Mouse (Mus musculus): ENCODE results near the gene Cldn14. TPM values are rescaled to one million over a fixed set of nuclear protein-coding genes. Genes with fewer than 3 reads are reported as not detected.
A peak's percentile ranks its signal among the peaks of the same experiment; 100 is the strongest.

Gene Cldn14
- polyA plus RNA-seq, 1 experiment, result 4.1 TPM

DNA sequence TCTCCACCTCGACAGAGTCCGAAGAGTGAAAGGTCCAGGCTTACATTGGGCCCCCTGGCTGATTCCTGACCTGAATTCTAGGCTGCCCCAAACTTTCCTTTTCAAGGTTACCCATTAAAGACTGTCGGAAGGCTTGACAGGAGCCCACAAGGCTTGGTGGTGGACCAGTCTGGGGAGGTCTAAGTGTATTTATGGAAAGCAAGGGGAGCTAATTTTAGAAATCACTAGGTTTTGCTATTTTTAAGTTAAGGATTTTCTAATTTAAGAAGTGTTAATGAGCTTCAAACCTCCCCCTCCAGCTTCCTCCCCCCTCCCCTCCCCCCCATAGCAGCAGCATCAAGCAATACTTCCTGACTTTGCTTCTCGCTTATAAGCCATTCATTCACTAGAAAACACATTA is 88.0 kb downstream of the Cldn14 start:
- TF ChIP-seq CTCF (IDR thresholded peaks at IDR 0.05; ENCODE audit: extremely low read depth, insufficient read depth, low read length) (no peak), POLR2A (IDR thresholded peaks at IDR 0.05; ENCODE audit: extremely low read depth, insufficient read depth, low read length) (no peak)
- Histone ChIP-seq H3K4me3 (ENCODE audit: insufficient read depth, low read length) (no peak overlapping the region), H3K27ac (ENCODE audit: insufficient read depth, low read length) (no peak overlapping the region), H3K4me1 (ENCODE audit: control insufficient read depth, insufficient read depth, low read length) (no peaks in the 10 kb centered on the region)

DNA sequence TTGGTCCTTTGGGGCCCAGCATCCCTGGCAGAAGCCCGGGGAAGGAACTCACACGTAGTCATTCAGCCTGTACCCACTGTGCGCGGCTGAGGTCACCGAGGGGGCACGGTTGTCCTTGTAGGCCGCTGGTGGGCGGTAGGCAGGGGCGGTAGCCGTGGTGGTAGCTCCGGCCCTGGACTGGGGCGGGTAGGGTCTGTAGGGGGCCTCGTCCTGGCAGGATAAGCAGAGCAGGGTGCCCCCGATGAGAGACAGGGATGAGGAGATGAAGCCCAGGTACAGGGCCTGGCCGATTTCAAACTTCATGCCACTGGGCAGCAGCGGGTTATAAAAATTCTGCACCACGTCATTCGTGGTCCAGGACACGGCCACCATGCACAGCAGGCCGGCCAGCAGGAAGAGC is 89.4 kb downstream of the Cldn14 start:
- no peak for TF ChIP-seq POLR2A (IDR thresholded peaks at IDR 0.05; ENCODE audit: extremely low read depth, insufficient read depth, low read length)
- TF ChIP-seq CTCF (IDR thresholded peaks at IDR 0.05; ENCODE audit: extremely low read depth, insufficient read depth, low read length), result no peak
- Histone ChIP-seq H3K4me3 (ENCODE audit: insufficient read depth, low read length) (no peak overlapping the region), H3K27ac (ENCODE audit: insufficient read depth, low read length) (no peak overlapping the region), H3K4me1 (ENCODE audit: control insufficient read depth, insufficient read depth, low read length) (no peaks in the 10 kb centered on the region)

DNA sequence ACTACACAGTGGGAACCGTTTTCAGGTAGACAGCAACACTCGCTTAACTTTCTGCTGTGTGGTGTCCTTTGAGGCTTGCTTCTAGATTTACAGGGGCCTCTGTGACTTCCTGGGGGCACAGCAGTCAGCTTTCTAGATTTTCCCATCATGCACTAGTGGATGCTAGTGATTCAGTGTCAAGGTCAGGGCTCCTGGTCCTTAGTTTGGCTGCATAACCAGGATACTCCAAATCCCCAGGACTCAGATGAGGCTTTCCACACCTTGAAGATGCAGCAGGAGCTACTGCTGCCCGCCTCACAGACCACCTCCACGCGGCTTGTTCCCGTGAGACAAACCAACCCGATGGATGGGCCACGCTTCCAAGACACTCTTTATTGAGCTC is 90.0 kb downstream of the Cldn14 start:
- TF ChIP-seq POLR2A (IDR thresholded peaks at IDR 0.05; ENCODE audit: extremely low read depth, insufficient read depth, low read length), result no peak
- TF ChIP-seq CTCF (IDR thresholded peaks at IDR 0.05; ENCODE audit: extremely low read depth, insufficient read depth, low read length), result no peak
- no peaks in the 10 kb centered on the region for H3K4me1 ChIP-seq (ENCODE audit: control insufficient read depth, insufficient read depth, low read length)
- no peak overlapping the region for H3K4me3 ChIP-seq (ENCODE audit: insufficient read depth, low read length)
- no peak overlapping the region for H3K27ac ChIP-seq (ENCODE audit: insufficient read depth, low read length)

DNA sequence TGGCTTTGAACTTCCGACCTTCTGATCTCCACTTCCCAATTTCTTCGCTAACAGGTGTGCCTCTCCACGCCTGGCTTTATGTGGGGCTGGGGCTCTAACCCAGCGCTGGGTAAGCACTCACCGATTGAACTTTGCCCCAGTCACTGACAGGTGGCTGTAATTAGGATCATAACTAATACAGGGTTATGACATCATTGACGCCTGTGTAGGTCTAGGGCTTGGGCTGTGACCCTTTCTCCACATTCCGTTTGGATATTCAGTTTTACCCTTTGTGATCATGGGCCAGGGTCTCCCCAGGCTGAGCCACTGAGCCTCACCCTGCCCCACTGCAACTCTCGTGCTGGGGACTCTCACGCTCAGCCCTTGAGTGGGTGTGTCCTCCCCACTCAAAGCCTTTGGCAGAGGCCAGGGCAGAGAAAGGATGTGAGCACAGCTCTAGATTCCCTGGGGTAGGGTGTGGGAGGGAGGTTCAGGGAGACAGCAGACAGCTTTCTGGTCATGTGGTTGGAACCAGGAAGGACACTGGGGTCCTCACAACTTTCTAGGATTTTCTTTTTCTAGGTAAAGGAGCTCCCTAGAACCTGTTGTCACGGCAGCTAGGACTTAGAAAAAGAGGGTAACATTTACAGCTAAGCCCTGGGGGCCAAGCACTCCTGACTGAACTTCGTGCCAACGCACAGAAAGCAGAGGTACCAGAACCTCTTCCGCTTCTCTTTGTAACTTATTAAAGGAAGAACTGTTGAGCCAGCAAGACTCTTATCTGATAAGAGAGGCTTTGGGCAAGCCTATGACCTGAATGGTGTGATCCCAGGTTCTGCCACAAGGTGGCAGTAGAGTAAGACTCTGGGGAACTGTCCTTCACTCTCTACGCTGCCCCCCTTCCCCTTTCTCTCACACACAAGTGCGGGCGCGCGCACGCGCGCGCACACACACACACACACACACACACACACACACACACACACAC is 90.6 kb downstream of the Cldn14 start:
- Histone ChIP-seq H3K4me3 (ENCODE audit: insufficient read depth, low read length) (no peak overlapping the region), H3K4me1 (ENCODE audit: control insufficient read depth, insufficient read depth, low read length) (no peaks in the 10 kb centered on the region), H3K27ac (ENCODE audit: insufficient read depth, low read length) (no peak overlapping the region)
- TF ChIP-seq POLR2A (IDR thresholded peaks at IDR 0.05; ENCODE audit: extremely low read depth, insufficient read depth, low read length) (no peak), CTCF (IDR thresholded peaks at IDR 0.05; ENCODE audit: extremely low read depth, insufficient read depth, low read length) (peak; percentile 75)

DNA sequence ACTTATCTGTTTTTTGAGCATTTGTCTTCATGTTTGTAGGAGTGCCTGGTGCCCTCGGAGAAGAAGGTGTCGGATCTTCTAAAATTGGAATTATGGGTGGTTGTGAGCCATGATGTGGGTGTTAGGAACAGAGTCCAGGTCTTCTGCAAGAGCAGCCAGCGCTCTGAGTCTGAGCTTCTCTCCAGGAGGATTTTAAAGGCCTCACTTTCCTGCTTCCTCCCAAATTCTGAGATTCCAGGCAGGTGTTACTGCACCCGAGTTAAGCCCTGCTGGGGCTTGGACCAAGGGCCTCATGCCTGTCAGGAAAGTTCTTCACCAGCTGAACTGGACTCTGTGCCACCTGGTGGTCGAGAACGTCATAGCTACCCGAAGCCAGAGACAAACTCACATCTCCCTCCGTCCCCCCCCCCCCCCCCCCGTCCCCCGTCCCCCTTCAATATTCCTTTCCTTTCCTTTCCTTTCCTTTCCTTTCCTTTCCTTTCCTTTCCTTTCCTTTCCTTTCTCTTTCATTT is 93.2 kb downstream of the Cldn14 start:
- Histone ChIP-seq H3K4me1 (ENCODE audit: control insufficient read depth, insufficient read depth, low read length) (no peaks in the 10 kb centered on the region), H3K4me3 (ENCODE audit: insufficient read depth, low read length) (no peak overlapping the region), H3K27ac (ENCODE audit: insufficient read depth, low read length) (no peak overlapping the region)
- TF ChIP-seq POLR2A (IDR thresholded peaks at IDR 0.05; ENCODE audit: extremely low read depth, insufficient read depth, low read length), result no peak
- peak; percentile 32; the same call in 1 of the 2 replicates for TF ChIP-seq CTCF (IDR thresholded peaks at IDR 0.05; ENCODE audit: extremely low read depth, insufficient read depth, low read length)

DNA sequence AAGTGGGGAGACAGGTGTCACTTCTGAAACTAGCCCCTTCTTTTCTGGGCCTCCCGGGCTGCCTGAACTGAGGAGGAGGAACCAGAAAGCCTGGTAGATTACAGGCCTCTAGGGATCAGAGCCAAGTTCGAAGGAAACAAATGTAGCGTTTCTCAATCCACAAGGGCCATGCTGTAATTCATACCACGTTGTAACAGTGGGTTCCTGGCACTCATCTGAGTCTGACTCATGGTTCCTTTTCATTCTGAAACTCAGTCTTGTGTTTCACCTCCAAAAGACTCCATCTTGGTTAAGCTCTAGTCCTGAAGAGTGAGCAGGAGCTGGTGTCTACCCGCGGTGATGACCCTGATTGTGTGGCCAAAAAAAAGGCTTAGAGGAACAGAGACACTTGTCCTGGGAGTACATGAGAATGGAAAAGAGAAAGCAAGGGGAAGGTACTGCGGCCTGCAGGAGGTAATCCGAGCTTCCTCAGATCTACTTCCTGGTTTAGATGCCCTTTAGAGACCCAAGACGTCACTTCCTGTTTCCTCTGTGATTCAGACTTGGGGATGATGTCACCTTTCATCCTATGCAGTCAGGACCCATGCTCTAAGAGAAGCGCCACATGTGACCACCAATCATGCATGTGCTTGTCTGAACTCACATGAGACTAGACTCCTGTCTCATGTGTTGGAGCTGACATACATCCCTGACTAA is 94.6 kb downstream of the Cldn14 start:
- Histone ChIP-seq H3K4me1 (ENCODE audit: control insufficient read depth, insufficient read depth, low read length) (no peaks in the 10 kb centered on the region), H3K4me3 (ENCODE audit: insufficient read depth, low read length) (no peak overlapping the region), H3K27ac (ENCODE audit: insufficient read depth, low read length) (no peak overlapping the region)
- TF ChIP-seq POLR2A (IDR thresholded peaks at IDR 0.05; ENCODE audit: extremely low read depth, insufficient read depth, low read length) (no peak), CTCF (IDR thresholded peaks at IDR 0.05; ENCODE audit: extremely low read depth, insufficient read depth, low read length) (no peak)

DNA sequence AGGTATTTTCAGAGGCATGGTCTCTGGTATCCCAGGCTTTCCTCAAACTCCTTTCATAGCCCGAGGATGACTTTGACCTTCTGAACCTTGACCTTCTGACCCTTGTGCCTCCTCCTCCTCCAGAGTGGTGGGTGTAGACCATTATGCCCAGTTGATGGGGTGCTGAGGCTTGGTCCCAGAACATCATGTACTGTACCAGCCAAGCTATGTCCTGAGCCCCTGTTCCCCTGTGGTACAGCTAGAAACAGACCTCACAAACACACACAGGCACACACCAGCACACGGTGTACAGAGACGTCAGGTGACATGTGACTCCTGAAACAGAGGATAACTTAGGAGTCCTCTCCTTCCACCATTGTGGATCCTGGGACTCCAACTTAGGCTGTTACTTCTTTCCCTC is 95.8 kb downstream of the Cldn14 start:
- no peak overlapping the region for H3K27ac ChIP-seq (ENCODE audit: insufficient read depth, low read length)
- no peak overlapping the region for H3K4me3 ChIP-seq (ENCODE audit: insufficient read depth, low read length)
- no peaks in the 10 kb centered on the region for H3K4me1 ChIP-seq (ENCODE audit: control insufficient read depth, insufficient read depth, low read length)
- TF ChIP-seq CTCF (IDR thresholded peaks at IDR 0.05; ENCODE audit: extremely low read depth, insufficient read depth, low read length) (no peak), POLR2A (IDR thresholded peaks at IDR 0.05; ENCODE audit: extremely low read depth, insufficient read depth, low read length) (no peak)

DNA sequence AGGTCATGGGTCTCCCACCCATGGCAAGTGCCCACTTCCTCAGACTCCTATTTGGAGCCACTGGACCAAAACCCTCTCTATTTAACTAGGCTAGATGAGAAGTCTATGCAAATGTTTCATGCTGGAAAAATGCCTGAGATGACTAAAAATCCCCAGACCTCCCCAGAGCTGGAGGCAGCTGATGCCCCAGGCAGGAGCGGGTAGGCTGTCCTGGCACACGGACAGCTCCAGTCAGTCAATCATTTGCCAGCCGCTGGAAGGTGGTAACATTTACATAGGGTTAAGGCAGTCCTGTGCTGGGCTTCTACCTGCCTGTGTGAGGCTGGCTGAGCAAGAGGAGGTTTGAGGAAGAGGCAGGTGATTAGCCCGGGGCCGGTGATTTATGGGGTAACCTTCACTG is 96.5 kb downstream of the Cldn14 start:
- H3K27ac ChIP-seq (ENCODE audit: insufficient read depth, low read length), result no peak overlapping the region
- H3K4me1 ChIP-seq (ENCODE audit: control insufficient read depth, insufficient read depth, low read length), result no peaks in the 10 kb centered on the region
- TF ChIP-seq CTCF (IDR thresholded peaks at IDR 0.05; ENCODE audit: extremely low read depth, insufficient read depth, low read length), result no peak
- no peak for TF ChIP-seq POLR2A (IDR thresholded peaks at IDR 0.05; ENCODE audit: extremely low read depth, insufficient read depth, low read length)
- no peak overlapping the region for H3K4me3 ChIP-seq (ENCODE audit: insufficient read depth, low read length)

DNA sequence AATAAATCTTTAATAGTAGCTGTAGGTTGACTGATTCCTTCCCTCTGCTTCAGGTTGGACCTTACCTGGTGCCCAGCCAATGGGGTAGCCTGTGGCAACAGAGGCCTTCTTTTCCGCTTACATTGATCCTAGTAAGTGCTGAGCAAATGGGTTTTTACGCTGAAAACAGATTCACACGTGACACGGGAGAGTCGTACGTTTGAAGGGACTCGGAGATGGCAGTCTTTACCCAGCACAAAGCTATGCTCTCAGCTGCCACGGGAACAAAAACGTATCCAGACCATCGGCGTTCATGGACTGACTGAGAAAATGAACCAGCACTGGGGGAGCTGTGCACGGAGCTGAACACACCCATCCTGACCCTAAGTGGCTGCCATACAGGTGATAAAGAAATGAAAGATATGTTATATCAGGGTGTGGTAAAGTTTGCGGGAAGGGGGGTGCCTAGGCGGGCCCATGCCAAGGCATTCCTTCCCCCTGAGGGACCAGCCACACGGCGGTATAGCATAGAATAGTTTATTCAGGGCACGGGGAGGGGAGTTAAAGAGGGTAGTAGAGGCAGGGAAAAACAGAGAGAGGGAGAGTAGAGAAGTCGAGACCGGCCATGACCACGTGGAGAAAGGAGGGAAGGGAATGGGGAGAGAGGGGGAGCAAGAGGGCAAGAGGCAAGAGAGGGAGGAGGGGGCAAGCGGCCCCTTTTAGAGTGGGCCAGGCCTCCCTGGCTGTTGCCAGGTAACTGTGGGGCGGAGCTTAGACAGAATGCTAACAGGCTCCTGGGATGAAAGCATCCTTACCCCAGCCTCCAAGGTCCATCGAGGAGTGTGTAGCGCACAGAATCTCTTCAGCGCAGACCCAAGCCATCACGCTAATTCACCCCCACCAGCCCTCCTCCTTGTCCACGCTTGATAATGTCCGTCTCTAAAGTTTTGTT is 97.6 kb downstream of the Cldn14 start:
- TF ChIP-seq CTCF (IDR thresholded peaks at IDR 0.05; ENCODE audit: extremely low read depth, insufficient read depth, low read length) (no peak), POLR2A (IDR thresholded peaks at IDR 0.05; ENCODE audit: extremely low read depth, insufficient read depth, low read length) (no peak)
- Histone ChIP-seq H3K4me1 (ENCODE audit: control insufficient read depth, insufficient read depth, low read length) (no peaks in the 10 kb centered on the region), H3K27ac (ENCODE audit: insufficient read depth, low read length) (no peak overlapping the region), H3K4me3 (ENCODE audit: insufficient read depth, low read length) (no peak overlapping the region)

All from cortical plate, adult 2 months (tissue).